Mouse (Mus musculus) liver, adult 2 months (tissue): ENCODE measurements at regions not wholly inside any gene's neighbourhood (a gene's known extent, or its start where the extent isn't known, plus 50 kb on each side); places are given as distances from the start of the nearest gene placed in this dataset.

Experiments
- CTCF ChIP-seq: fragments of 200-500 bp; IDR thresholded peaks from 2 replicates; pipeline ENCODE4 v1.5.1; 2011; ENCODE audit warnings: low read depth, low read length, control low read depth
- POLR2A ChIP-seq: fragments of 200-500 bp; IDR thresholded peaks from 2 replicates; pipeline ENCODE4 v1.6.1; 2011; ENCODE audit warnings: low read length, control low read depth; ENCODE audit not compliant: insufficient read depth; ENCODE audit errors: extremely low read depth

- no peak for TF ChIP-seq CTCF
- no peak for TF ChIP-seq POLR2A
These were observed 163.0 kb downstream of the Osr1 start for GRCm38 (mm10) chr12:9732921-9733320.
